Mouse (Mus musculus) brain, embryonic 14.5 days (tissue): ENCODE measurements around the gene Vax1. TPM values are rescaled to one million over a fixed set of nuclear protein-coding genes. Genes with fewer than 3 reads are reported as not detected.

ENCODE experiments used
- DNase-seq: peaks from one replicate; pipeline ENCODE4 v3.0.0-alpha.2; 2011; ENCODE audit warnings: low read depth
- CTCF ChIP-seq: fragments of 200-500 bp; IDR thresholded peaks from 2 replicates; pipeline ENCODE4 v1.5.1; 2012; ENCODE audit warnings: inconsistent platforms, mild to moderate bottlenecking, moderate library complexity, borderline replicate concordance; ENCODE audit not compliant: insufficient read depth, insufficient read length; ENCODE audit errors: extremely low read depth
- POLR2A ChIP-seq: fragments of 200-500 bp; IDR thresholded peaks from 2 replicates; pipeline ENCODE4 v1.6.1; 2012; ENCODE audit warnings: mild to moderate bottlenecking, inconsistent platforms, borderline replicate concordance; ENCODE audit not compliant: poor library complexity, insufficient read depth, insufficient read length, severe bottlenecking; ENCODE audit errors: extremely low read depth
- polyA plus RNA-seq: library from polyadenylated mRNA; depleted of rRNA; stranded (reverse); fragments of >200 nt; gene quantifications from 2 replicates; pipeline ENCODE4 v1.2.3, GENCODE M21; 2012

Vax1 gene
- polyA plus RNA-seq, 1 experiment, result 10.5 TPM

DNA sequence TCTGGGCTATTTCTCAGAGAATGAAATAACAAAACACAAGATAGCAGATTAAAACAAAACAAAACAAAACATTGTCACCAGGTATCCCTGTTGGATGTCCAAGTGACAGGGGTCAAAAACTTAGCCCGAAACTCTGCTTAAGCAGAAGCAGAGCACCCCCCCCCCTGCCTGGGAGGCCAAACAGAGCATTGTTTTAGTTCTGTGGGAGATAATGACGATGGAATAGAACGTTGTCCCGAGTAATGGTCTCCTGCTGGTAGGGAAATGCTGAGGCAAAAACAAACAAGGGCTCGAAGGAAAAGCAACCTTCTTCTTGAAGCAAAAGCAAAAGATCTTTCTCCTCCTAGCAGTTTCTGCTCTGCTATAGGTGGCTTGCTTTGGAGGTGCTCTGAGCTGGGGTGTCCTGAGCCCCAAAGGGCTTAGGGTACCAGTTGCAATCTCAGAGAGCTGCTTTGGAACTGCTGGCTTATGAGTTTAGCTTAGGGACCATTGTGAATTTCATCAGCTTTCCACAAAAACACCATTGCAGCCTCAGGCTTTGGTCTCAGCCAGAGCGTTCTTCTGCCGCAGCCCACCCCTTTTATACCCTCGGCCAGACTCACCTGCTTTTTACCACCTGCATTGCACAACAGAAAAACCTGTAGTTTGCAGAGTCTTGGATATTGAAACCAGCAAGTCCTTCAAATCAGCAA, 20.7 kb upstream of the Vax1 start:
- TF ChIP-seq CTCF, result no peak
- no peak for TF ChIP-seq POLR2A
- DNase-seq, result peak; percentile 31

DNA sequence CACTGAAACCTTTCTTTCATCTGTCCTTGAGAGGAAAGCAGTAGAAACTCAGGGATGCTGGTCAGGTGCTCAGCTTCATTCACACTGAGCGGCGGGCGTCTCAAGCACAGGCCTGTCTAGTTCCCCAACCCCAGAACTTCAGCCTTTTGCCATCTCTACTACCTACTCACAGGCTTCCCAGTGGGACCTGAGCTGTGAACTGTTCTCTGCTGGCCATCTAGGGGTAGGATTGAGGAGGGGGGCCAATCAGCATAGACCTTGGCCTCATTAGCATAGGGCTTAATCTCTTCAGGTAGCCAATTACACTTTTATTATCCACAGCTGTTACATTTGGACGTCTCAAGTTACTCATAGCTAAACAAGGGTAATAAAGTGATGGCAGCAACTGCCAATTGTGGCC, 19.1 kb upstream of the Vax1 start:
- TF ChIP-seq CTCF, result no peak
- no peak for TF ChIP-seq POLR2A
- no peak for DNase-seq

DNA sequence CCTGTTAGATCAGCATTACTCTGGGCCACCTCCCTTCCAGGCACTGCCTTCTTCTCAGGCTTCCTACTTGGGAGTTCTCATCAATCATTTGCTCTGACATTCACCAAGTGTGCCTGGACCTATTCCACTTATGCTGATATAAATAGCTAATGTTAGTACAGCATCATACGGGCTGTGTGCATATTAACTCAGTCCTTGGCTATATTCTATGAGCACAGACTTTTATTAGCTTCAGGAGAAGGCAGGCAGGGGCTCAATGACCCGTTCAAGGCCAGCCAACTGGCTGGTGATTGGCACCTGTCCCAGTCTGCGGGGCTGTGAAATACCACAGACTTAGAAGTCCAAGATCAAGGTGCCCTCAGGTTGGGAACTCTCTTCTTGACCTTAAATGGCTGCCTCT, 14.1 kb upstream of the Vax1 start:
- no peak for TF ChIP-seq CTCF
- TF ChIP-seq POLR2A, result no peak
- no peak for DNase-seq

DNA sequence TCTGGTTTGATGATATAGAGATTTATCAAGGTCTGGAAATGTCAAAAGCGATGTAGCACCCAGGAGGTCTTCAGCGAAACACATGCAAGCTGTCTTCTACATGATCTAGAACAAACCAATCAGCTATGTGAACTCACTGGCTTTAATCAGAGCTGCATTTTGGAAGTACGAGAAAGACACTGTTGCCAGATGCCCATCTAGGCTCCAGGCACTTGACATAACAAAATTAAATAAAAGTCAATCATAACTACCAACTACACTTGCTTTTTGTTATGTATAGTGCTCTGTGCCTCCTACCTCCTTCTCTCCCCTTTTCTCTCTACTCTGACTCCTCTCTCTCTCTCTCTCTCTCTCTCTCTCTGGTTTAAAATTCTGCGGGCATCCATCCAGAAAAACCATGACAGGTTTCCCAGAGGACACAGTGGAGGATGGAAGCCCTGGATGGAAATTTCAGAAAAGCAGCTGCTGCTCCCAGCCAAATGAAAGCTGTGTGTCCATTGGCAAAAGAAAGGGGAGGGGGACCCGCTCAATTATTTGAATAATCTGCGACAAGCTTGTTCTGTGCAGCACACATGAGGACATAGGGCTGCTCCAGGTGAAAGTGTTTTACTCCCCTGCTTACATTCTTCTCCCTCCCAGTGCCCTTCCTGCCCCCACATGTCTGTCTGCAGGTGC, 3.6 kb upstream of the Vax1 start:
- peak; percentile 78 for DNase-seq
- TF ChIP-seq POLR2A (no peak), CTCF (no peak)

DNA sequence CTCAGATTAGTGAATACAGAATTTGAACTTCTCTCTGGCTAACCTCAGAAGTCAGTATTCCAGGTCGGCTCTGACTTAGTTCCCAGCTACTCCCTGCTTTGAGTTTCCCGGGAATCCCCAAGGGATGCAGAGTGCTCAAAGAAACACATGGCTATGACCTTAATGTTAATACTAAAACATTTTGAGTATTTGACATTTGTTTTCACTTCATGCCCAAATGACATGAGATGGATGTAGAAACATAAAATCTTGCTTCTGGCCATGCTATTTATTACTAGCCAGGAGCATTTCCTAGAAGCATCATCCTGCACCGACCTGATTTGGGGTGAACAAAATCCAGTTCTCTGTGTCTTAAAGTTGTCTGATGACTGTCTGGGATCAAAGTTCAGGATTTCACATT, 2.9 kb upstream of the Vax1 start:
- DNase-seq, result peak; percentile 41
- no peak for TF ChIP-seq CTCF
- TF ChIP-seq POLR2A, result no peak

DNA sequence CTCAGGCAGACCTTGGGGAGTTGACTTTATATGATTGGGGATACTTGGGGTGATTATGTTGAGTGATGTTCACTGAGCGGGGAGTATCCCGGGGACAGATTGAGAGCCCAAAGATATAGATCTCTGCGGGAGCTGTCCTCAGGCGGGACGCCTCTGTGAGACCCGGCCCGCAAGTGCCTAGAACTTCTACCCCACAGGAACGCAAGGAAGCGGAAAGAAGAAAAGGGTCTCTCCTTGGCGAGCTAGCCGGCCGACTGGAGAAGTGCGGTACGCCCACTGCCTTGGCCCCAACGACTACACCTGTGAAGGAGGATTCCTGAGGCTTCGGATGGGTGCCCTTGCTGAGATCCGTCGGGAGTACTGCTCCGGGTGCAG, 2.0 kb upstream of the Vax1 start:
- TF ChIP-seq POLR2A, result no peak
- no peak for TF ChIP-seq CTCF
- DNase-seq, result no peak

DNA sequence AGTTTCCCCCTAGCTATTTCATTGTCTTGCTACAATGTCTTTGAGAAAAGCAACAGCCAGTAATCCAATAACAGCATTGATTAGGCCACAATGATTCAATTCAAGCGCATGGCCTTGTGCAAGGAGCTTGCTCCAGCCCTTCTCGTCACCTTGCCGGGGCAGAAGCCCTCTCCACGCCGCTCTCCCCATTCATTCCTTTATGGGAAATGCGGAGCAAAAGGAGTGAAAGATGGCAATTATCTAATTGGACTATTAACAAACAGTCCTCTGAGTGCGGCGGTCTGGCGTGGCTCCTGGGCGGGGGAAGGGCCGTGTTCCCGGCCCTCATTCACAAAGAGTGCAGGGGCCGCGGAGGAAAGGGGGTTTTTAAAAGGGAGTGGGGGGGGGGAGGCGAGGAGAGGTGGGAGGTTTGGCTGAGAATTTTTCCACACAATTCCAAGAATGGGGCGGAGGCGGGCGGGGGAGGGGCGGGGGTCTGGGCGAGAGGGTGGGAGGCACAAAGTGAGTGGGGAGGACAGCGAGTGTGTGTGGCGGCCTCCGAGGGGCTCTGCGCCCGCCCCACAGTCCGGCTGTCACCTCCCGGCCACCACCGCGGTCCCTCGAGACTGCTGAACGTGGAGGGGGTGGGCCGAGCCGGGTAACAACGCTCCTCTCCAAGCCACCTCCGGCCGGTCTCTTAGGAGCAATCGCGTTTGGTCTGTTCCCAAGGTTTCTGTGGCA, 1.5 kb upstream of the Vax1 start:
- DNase-seq, result peak; percentile 93

DNA sequence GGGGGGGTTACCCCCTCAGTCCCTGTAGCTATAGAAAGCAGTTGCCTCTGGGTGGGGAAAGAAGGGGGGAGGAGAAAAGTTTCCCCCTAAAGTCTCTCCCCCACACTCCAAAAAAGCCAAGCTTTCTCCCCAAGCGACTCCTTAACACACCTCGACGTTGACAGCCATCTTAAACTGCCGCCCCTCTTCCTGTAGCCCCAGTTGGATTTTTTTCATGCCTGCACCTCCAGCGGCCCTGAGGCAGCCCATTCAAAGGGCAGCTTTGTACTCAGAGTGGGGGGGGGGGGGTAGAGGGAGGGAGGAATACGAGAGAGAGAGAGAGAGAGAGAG, 875 bp upstream of the Vax1 start:
- no peak for TF ChIP-seq POLR2A
- no peak for TF ChIP-seq CTCF
- peak; percentile 82 for DNase-seq

More for the DNA sequence above, 1.5 kb upstream of the Vax1 start:
- TF ChIP-seq POLR2A (no peak), CTCF (no peak)

DNA sequence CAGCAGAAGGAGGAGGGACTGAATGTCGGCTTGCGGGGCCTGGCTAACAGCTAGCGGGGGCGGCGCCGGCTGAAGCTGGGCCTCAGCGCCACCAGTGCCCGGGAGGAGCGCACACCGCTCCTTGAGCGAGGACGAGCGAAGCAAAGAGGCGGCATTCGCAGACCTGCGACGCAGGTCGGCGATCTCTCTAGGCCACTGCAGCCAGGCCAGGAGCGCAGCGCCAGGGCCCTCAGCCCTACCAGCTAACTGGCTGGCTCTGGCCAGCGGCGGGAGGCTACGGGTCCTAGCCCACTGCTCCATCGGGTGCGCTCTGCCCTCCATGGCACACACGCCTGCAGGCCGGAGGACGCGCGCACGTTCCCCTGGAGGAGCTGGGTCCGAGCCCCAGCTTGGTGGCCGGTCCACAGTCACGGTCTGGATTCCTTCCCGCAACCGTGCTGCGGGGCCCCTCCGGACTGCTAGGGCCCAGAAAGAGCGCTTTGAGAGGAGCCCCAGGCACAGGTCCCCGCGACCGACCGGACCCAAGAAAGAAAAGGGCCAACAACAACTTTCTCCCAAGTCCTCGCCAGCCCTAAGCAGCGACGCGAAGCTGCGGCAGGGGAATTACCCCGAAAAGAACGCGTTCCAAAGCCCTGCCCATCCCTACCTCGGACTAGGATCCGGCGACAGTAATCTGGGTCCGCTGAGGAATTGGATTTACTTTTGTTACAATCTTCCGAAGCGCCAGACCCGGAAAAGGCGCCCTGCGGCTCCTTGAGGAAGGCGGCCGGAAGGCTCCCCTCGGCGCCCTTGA, 517 bp downstream of the Vax1 start:
- TF ChIP-seq CTCF (no peak), POLR2A (no peak)
- DNase-seq, result peak; percentile 51

DNA sequence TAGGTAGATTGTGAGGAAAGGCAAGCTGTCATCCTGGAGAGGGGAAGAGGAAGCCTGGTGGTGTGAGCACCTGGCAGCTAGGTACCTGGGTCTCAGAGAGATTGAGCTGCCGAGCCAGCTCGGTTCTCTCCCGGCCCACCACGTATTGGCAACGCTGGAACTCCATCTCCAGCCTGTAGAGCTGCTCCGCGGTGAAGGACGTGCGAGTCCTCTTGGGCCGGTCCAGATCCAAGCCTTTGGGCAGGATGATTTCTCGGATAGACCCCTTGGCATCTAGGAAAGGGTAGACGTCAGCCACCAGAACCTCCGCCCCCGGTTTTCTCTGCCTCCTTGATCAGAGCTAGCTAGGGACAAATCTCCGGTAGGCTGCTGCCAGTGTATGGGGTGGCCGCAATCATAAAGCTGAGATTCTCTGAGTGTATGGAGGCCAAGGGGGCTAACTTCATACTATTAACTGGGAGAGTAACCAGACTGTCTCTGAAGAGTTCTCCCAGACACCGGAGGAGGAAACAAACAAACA, 1.4 kb downstream of the Vax1 start:
- TF ChIP-seq POLR2A (no peak), CTCF (no peak)
- DNase-seq, result peak; percentile 24

DNA sequence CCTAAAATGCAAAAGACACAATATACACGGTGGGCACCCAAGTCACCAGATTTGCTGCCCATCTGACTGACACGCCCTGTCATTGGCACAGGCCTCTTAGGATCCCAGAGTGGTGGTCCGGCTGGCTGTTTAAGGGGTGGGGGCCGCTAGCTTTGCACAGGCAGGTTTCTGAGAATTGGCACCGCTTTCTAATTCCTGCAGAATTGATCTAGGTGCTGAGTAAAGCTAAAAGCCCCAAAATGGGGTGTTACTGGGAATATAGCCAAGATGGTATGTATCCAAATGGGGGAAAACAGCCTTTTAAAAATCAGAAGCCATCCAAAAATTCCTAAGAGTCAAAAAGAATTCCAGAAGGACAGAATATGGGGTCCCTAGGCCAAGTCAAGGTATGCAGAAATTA, 2.0 kb downstream of the Vax1 start:
- DNase-seq, result no peak
- TF ChIP-seq POLR2A (no peak), CTCF (no peak)

DNA sequence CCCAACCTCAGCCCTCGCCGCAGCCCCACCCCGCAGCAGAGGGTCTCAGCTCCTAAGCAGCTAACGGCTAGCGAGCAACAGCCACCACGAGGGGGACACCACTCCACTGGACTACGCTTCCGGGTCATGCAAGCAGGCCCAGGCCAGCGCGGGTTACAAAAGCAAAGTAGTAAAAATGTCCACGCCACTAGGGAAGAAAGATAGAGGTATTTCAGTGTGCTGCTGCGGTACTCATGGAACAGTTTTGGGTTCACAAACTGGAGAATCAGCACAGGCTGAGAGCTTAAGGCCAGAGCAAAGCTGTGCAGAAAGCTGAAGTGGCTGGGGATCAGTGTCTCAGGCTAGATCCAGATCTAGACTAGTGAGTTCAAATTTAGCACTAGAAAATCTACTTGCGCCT, 3.0 kb downstream of the Vax1 start:
- peak; percentile 65 for DNase-seq
- no peak for TF ChIP-seq CTCF
- no peak for TF ChIP-seq POLR2A
